Mouse (Mus musculus) intestine, postnatal 0 days (tissue): ENCODE measurements around the gene Rnf141. TPM values are rescaled to one million over a fixed set of nuclear protein-coding genes. Genes with fewer than 3 reads are reported as not detected.

Source experiments
- ATAC-seq: fragments of 200-750 bp; cut with Nextera tagmentation; 2 replicates; pipeline ENCODE4 v1.8.0; 2017; ENCODE audit warnings: mild to moderate bottlenecking, moderate TSS enrichment, moderate library complexity
- H3K27ac ChIP-seq: fragments of 300-500 bp; sonication (generic); 2 replicates; pipeline ENCODE4 v1.5.1; 2014; ENCODE audit warnings: mild to moderate bottlenecking, low read depth, low read length, moderate library complexity
- H3K27me3 ChIP-seq: fragments of 300-500 bp; sonication (generic); replicated peaks from 2 replicates; pipeline ENCODE4 v1.6.1; 2014; ENCODE audit warnings: low read length, mixed read lengths; ENCODE audit not compliant: control insufficient read depth, insufficient read depth
- H3K36me3 ChIP-seq: fragments of 300-500 bp; sonication (generic); 2 replicates; pipeline ENCODE4 v1.6.1; 2014; ENCODE audit warnings: mild to moderate bottlenecking, moderate library complexity; ENCODE audit not compliant: control insufficient read depth, insufficient read depth
- H3K4me1 ChIP-seq: fragments of 300-500 bp; sonication (generic); replicated peaks from 2 replicates; pipeline ENCODE4 v1.6.1; 2014; ENCODE audit warnings: antibody characterized with exemption, low read length, mixed read lengths; ENCODE audit not compliant: control insufficient read depth, insufficient read depth
- H3K4me2 ChIP-seq: fragments of 300-500 bp; sonication (generic); replicated peaks from 2 replicates; pipeline ENCODE4 v1.6.1; 2014; ENCODE audit warnings: low read depth, mild to moderate bottlenecking, moderate library complexity
- H3K4me3 ChIP-seq: fragments of 300-500 bp; sonication (generic); 2 replicates; pipeline ENCODE4 v1.5.1; 2014; ENCODE audit warnings: low read depth, low read length
- H3K9ac ChIP-seq: fragments of 300-500 bp; sonication (generic); 2 replicates; pipeline ENCODE4 v1.6.1; 2014; ENCODE audit warnings: mild to moderate bottlenecking, low read depth, low read length
- H3K9me3 ChIP-seq: fragments of 300-500 bp; sonication (generic); 2 replicates; pipeline ENCODE4 v1.6.1; 2016; ENCODE audit warnings: mixed run types; ENCODE audit not compliant: control insufficient read depth
- CTCF ChIP-seq: sonication (generic); IDR thresholded peaks from 2 replicates; pipeline ENCODE4 v1.5.1; 2016; ENCODE audit warnings: low read depth, mild to moderate bottlenecking, control low read depth, antibody characterized with exemption, moderate library complexity
- WGBS: fragments of 180-500 bp; shearing (Covaris S2); extraction: QIAGEN DNeasy Blood & Tissue Kit; methylation state at CpG from one replicate; pipeline ENCODE4 v1.1.7; 2014; 5-methylcytosine and 5-hydroxymethylcytosine counted together
- polyA plus RNA-seq: library from polyadenylated mRNA; unstranded; fragments of >200 nt; fragmentation: Nextera tagmentation; extraction: Ambion mirVana; gene quantifications from 2 replicates; pipeline ENCODE4 v1.2.1, GENCODE M21; 2015

The Rnf141 gene
- 31.0 and 33.5 TPM in 2 replicates for polyA plus RNA-seq

DNA sequence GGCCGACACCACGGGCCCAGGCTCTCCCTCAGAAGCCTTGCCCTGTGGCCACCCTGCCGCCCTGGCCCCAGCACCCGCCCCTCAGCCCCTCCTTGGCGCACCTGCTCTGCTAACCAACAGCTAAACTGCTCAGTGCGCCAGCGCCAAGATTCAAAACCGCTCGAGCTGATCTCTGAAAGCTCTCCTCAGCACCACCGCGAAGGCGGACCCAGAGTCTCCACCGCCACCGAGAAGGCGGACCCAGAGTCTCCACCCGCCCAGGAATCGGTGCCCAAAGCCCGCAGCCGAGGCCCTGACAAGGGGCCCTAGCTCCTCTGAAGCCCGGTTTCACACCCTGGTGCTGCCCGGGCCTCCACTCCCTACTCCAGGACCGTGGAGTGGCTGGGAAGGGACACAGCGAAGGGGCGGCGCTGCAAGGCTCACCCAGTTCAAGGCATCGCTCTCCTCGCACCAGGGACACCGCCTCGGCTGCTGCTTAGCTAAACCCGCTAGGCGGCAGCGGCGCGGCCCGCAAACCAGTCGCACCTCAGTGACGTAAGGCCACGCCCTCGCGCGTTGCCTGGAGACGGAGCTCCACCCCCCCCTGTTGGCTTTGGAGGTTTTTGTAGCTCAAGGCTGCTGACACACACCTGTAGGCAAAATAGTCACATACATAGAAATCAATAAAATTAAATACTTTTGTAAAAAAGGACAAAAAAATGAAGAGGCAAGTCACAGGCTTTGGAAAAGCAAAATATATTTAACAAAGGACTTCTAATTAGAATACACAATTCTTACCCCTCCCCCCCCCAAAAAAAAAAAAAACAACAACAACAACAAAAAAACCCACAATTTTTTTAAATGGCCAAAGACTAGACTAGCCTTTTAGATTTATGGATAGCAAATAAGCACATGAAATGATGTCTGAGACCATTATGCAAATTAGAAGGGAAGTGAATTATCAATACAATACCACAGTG, at the start of gene Rnf141:
Rnf141 (minus strand) TSS at position 542 of the 959 bp plus-strand sequence.
- WGBS: under 1% methylated on average over 42 of the region's 42 CpGs

DNA sequence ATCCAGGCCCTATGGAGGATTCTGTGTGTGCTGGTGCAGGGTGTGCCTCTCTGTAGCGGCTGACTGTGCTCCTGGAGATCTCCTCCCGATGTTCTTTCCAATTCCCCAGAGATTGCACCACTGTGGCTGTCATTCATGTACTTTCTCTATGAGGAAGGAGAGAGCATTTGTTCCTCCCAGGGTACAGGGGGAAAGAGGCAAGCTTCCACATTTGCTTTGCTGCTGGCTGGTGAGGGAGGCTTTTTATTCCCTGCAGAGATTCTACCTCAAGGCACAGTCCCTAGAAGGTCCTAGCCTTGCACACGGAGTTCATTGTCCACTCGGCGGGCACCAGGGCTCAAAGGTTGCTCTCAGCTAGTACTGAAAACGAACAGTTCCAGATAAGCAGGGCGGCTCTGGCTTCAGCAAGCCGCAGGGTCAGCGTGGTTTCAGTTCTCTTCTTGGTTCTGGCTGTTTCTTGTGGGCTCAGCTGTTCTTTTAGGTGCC, 47.3 kb upstream of the Rnf141 start:
- H3K27ac ChIP-seq: peak overlapping the region; percentile 84
- H3K27me3 ChIP-seq: no peaks in the 10 kb centered on the region
- no peaks in the 10 kb centered on the region for H3K9me3 ChIP-seq
- no peak overlapping the region for H3K4me3 ChIP-seq
- peak; percentile 80 for ATAC-seq
- no peaks in the 10 kb centered on the region; the same call in 1 of the 2 replicates for H3K36me3 ChIP-seq
- peak overlapping the region; percentile 40; the same call in 1 of the 2 replicates for H3K4me2 ChIP-seq
- peaks cover 12% of the 10 kb centered on the region; the same call in 1 of the 2 replicates for H3K4me1 ChIP-seq
- no peak overlapping the region for H3K9ac ChIP-seq
- WGBS: 23% methylated on average over 9 of the region's 9 CpGs
- TF ChIP-seq CTCF: no peak

More for the DNA sequence above, at the start of gene Rnf141:
- no peaks in the 10 kb centered on the region for H3K36me3 ChIP-seq
- no peaks in the 10 kb centered on the region; the same call in 1 of the 2 replicates for H3K4me1 ChIP-seq
- H3K27me3 ChIP-seq: no peaks in the 10 kb centered on the region
- peak within 1 kb of the TSS; percentile 79 for H3K4me2 ChIP-seq
- H3K27ac ChIP-seq: peak within 1 kb of the TSS; percentile 90
- H3K4me3 ChIP-seq: peak within 1 kb of the TSS; percentile 74
- H3K9me3 ChIP-seq: no peaks in the 10 kb centered on the region
- peak; percentile 87 for TF ChIP-seq CTCF
- ATAC-seq: peak; percentile 88
- peak within 1 kb of the TSS; percentile 64 for H3K9ac ChIP-seq

DNA sequence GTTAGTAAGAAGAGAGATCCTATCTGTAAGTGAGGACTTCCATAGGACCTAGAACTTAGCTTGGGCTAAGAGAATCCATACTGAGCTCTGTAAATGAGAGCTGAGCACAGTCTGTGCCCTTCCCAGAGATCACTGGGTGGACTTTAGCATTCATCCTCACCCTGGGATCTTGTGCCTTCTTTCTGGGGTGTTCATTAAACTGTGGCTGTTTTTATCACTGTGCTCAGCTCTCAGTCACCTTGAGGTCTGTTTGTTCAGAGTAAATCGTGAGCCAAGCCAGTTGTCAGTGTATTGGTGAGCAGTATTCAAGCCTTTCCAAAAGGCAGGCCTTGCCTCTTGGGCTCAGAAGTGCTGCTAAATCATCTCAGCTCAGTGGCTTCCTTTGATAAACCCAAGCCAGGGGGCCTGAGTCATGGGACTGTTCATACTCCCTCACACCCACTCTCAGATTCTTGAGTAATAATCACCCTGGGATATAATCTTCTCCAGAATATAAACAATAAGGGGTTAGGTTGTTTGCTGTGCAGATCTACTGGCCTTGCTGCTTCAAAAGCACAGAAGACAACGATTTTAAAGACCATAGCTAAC, 37.6 kb upstream of the Rnf141 start:
- 0 out of 2 replicates have a peak, but pooled peaks cover 3% of the 10 kb centered on the region for H3K4me1 ChIP-seq
- 42% methylated on average over 2 of the region's 2 CpGs for WGBS
- H3K9me3 ChIP-seq: no peaks in the 10 kb centered on the region
- H3K27ac ChIP-seq: 0 out of 2 replicates have a peak overlapping the region, but pooled peaks have one; percentile 16
- no peak for TF ChIP-seq CTCF
- H3K36me3 ChIP-seq: peaks cover 13% of the 10 kb centered on the region; the same call in 1 of the 2 replicates
- H3K9ac ChIP-seq: no peak overlapping the region
- H3K27me3 ChIP-seq: no peaks in the 10 kb centered on the region
- H3K4me2 ChIP-seq: no peak overlapping the region
- H3K4me3 ChIP-seq: no peak overlapping the region
- peak; percentile 57 for ATAC-seq

DNA sequence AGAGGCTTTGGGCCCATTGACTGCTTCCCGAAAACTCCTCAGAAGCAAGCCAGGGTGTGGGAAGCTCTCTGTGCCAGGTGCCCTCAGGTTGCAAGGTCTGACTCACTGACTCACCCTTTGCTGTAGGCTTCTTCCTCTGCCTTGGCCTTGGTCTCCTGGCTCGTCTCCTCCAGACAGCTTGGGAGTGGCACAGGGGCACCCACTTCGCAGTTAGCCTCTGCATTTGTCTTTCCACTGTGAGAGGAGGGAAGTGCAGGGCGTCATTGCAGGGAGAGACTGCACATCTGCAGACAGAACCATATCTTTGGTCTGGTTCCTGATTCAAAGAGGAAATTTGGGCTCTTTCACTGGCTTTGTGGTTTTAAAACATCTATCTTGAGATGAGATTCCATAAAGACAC, 33.8 kb upstream of the Rnf141 start:
- ATAC-seq: 0 out of 2 replicates have a peak, but pooled peaks have one; percentile 43
- Histone ChIP-seq H3K27ac (no peak overlapping the region; the same call in 1 of the 2 replicates), H3K9ac (no peak overlapping the region), H3K4me1 (0 out of 2 replicates have a peak, but pooled peaks cover 3% of the 10 kb centered on the region), H3K27me3 (no peaks in the 10 kb centered on the region), H3K9me3 (no peaks in the 10 kb centered on the region), H3K4me2 (no peak overlapping the region), H3K36me3 (peaks cover 10% of the 10 kb centered on the region; the same call in 1 of the 2 replicates), H3K4me3 (no peak overlapping the region)
- 58% methylated on average over 4 of the region's 4 CpGs for WGBS
- no peak for TF ChIP-seq CTCF

DNA sequence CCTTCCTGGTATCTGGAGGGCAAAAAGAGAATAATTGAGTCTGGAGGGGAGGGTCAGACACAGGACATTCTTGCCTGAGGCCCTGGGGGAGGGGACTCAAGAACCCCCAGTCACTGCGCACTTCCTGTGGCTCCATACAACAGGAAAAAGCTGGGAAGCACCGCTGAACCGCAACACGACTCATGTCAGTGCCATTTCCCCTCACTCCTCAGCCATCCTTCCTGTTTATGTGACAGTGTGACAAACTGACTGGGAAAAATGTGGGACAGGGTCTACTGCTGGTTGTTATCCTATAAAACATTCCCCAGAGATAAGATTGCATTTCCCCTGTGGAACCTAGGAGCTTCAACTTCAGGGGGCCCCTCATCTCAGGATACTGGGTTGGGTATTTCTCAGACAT, 32.7 kb upstream of the Rnf141 start:
- Histone ChIP-seq H3K9ac (no peak overlapping the region), H3K36me3 (peaks cover 10% of the 10 kb centered on the region; the same call in 1 of the 2 replicates), H3K9me3 (no peaks in the 10 kb centered on the region), H3K27ac (no peak overlapping the region), H3K27me3 (no peaks in the 10 kb centered on the region), H3K4me2 (no peak overlapping the region), H3K4me1 (0 out of 2 replicates have a peak, but pooled peaks cover 3% of the 10 kb centered on the region), H3K4me3 (no peak overlapping the region)
- WGBS: 69% methylated on average over 4 of the region's 4 CpGs
- no peak for TF ChIP-seq CTCF
- no peak for ATAC-seq

- ATAC-seq: no peak
- Histone ChIP-seq H3K36me3 (no peaks in the 10 kb centered on the region; the same call in 1 of the 2 replicates), H3K27ac (no peak overlapping the region), H3K27me3 (no peaks in the 10 kb centered on the region), H3K9ac (no peak overlapping the region), H3K9me3 (no peaks in the 10 kb centered on the region), H3K4me1 (peaks cover 9% of the 10 kb centered on the region; the same call in 1 of the 2 replicates), H3K4me2 (no peak overlapping the region), H3K4me3 (no peak overlapping the region)
- 82% methylated on average over 5 of the region's 5 CpGs for WGBS
- no peak for TF ChIP-seq CTCF
Observed at GRCm38 (mm10) chr7:110868807-110869206, 24.6 kb upstream of the Rnf141 start.
